Mouse (Mus musculus): ENCODE results near the gene Zfp362. TPM values are rescaled to one million over a fixed set of nuclear protein-coding genes. Genes with fewer than 3 reads are reported as not detected.

Gene Zfp362
- polyA plus RNA-seq, 1 experiment from 2014 or later: 35.9 TPM

DNA sequence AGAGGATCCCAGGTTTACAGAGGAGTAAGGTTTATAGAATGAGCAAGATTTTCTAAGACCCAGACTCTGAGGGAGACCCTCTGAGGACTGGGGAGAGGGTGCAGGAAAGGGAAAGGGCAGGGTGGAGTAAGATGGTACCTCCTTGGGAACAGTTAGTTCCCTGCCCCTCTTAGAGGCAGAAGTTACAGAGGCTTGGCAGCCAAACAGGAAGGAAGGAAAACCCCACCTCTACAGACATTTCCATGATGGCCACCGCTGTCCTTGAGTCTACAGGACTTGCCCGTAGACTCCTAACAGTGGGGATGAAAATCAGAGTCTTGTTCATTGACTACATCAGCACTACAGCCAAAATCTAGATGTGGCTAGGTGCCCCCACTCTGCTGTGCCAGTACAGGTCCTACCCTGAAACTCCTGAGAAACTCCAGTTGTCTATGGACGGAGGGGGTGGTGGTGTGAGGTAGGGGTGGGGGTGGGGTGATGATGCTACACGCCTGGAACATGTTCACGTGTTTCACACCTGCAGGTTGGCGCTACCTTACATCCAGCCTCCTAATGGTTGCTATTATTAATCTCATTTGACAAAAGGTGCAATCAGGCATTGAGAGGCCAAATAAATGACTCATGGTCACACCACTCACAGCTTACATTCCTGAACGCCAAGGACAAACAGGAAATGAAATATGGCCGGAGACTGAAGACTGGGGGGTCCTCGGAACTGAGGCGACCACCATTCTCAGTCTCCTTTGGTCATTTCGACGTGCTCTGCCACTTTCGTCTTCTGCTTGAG, 36.1 kb downstream of the Zfp362 start:
- Histone ChIP-seq H3K4me1 (peaks cover 23% of the 10 kb centered on the region), H3K27me3 (ENCODE audit: insufficient read depth, poor library complexity, severe bottlenecking) (no peaks in the 10 kb centered on the region), H3K4me3 (no peak overlapping the region), H3K9me3 (no peaks in the 10 kb centered on the region), H3K27ac (no peak overlapping the region), H3K36me3 (peaks cover 30% of the 10 kb centered on the region)
- no peak for DNase-seq (ENCODE audit: low spot score)
- 87% methylated on average over 13 of the region's 13 CpGs for WGBS

DNA sequence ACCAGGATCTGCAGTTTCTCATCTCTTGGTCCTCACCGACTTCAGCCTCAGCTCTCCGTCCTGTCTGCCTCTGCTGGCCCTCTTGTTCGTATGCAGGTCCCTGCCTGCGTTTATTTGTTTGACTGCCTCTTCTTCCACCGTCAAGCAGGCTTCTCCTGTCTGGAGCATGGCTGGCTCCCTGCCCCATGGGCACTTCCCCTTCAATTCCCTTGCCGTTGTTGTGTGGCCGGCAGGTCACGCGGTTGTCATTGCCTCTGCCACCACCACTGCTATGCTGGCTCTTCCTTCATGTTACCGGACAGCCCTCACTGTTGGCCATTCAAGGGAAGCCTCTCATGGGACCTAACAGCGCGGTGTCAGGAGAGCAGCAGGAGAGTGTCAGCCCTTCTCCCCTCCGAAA, 37.7 kb downstream of the Zfp362 start:
- H3K4me1 ChIP-seq: peaks cover 23% of the 10 kb centered on the region
- 72% methylated on average over 13 of the region's 13 CpGs for WGBS

DNA sequence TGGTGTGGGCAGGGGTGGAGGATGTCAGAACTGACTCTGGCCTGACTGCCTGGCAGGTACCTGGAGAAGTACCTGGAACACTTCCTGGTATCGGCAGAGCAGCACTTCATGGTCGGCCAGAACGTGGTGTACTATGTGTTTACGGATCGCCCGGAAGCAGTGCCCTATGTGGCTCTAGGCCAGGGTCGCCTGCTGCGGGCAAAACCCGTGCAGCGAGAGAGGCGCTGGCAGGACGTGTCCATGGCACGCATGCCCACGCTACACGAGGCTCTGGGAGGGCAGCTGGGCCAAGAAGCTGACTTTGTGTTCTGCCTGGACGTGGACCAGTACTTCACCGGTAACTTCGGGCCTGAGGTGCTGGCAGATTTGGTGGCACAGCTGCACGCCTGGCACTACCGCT, 38.9 kb downstream of the Zfp362 start:
- no peak overlapping the region for H3K27ac ChIP-seq
- WGBS: 88% methylated on average over 20 of the region's 20 CpGs
- no peak for DNase-seq (ENCODE audit: low spot score)
- peaks cover 23% of the 10 kb centered on the region for H3K4me1 ChIP-seq
- no peak overlapping the region for H3K4me3 ChIP-seq
- peaks cover 3% of the 10 kb centered on the region; the same call in 1 of the 2 replicates for H3K36me3 ChIP-seq
- H3K9me3 ChIP-seq: no peaks in the 10 kb centered on the region
- H3K27me3 ChIP-seq (ENCODE audit: insufficient read depth, poor library complexity, severe bottlenecking): no peaks in the 10 kb centered on the region

More for the DNA sequence above, 37.7 kb downstream of the Zfp362 start:
- Histone ChIP-seq H3K27me3 (ENCODE audit: insufficient read depth, poor library complexity, severe bottlenecking) (no peaks in the 10 kb centered on the region), H3K27ac (no peak overlapping the region), H3K9me3 (no peaks in the 10 kb centered on the region), H3K36me3 (peaks cover 15% of the 10 kb centered on the region), H3K4me3 (no peak overlapping the region)
- DNase-seq (ENCODE audit: low spot score): no peak

DNA sequence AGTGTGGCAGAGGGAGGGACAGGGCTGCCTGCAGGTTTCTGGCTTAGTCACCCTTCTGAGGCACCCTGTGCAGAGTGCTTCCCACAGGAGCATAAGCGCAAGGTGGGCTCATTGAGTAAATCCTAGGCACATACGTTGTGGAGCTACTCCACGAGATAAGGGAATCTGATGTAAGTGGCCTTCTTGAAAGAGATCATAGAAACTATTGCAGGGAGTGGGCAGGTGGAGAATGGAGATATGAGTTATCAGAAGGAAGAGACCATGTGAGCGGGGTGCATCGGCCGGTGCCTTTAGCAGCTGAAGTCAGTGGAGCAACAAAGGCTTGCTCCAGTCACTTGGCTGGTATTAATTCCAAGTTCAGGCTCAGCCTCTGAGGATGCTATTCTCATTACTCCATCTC, 45.8 kb downstream of the Zfp362 start:
- WGBS: 68% methylated on average over 6 of the region's 6 CpGs
- no peak overlapping the region for H3K4me3 ChIP-seq
- no peak for DNase-seq (ENCODE audit: low spot score)
- H3K4me1 ChIP-seq: peaks cover 24% of the 10 kb centered on the region; the same call in 1 of the 2 replicates
- peaks cover 5% of the 10 kb centered on the region; the same call in 1 of the 2 replicates for H3K36me3 ChIP-seq
- H3K9me3 ChIP-seq: no peaks in the 10 kb centered on the region
- no peaks in the 10 kb centered on the region for H3K27me3 ChIP-seq (ENCODE audit: insufficient read depth, poor library complexity, severe bottlenecking)
- H3K27ac ChIP-seq: no peak overlapping the region

DNA sequence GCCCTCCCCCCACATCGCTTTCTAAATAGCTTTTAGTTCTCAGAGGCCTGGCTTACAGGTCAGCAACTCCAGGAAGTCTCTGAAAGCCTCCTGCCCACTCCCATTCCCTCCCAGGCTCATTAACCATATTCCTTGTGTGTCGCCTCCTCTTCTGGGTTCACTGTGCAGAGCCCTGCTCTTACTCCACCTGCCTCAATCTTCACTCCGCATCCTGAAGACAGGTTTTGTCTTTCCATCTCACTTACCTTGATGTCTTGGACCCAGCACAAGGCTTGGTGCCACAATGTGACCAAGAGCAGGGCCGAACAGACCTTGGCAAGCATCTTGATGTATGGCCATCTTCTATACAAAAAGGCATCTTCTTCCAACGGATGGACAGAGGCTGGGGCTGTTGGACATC, 46.6 kb downstream of the Zfp362 start:
- Histone ChIP-seq H3K4me1 (peaks cover 26% of the 10 kb centered on the region; the same call in 1 of the 2 replicates), H3K9me3 (no peaks in the 10 kb centered on the region), H3K4me3 (no peak overlapping the region), H3K27ac (no peak overlapping the region), H3K27me3 (ENCODE audit: insufficient read depth, poor library complexity, severe bottlenecking) (no peaks in the 10 kb centered on the region), H3K36me3 (peaks cover 7% of the 10 kb centered on the region; the same call in 1 of the 2 replicates)
- WGBS: 80% methylated on average over 5 of the region's 5 CpGs
- DNase-seq (ENCODE audit: low spot score): no peak

DNA sequence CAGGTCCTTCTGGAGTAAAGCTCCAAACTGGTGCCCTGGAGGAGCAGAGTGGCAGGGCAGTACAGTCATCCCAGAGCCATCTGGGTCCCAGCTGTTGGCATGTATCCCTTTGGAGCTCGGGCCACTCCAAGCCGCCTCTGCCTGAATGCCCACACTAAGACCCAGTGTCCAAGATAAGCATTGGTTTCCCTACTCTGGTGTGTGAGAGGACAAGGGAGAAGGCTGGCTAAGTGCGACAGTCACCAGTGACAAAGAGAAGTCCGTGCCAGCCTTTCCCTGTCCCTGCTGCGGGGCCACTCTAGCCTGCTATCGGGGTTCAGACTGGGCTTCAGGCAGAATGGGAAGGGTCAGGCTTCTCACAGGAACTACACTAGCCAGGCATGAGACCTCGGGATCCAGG, 49.9 kb downstream of the Zfp362 start:
- DNase-seq (ENCODE audit: low spot score): no peak
- Histone ChIP-seq H3K27ac (no peak overlapping the region), H3K4me3 (no peak overlapping the region), H3K27me3 (ENCODE audit: insufficient read depth, poor library complexity, severe bottlenecking) (no peaks in the 10 kb centered on the region), H3K9me3 (no peaks in the 10 kb centered on the region), H3K4me1 (peaks cover 26% of the 10 kb centered on the region; the same call in 1 of the 2 replicates), H3K36me3 (peaks cover 40% of the 10 kb centered on the region)
- WGBS: 72% methylated on average over 7 of the region's 7 CpGs

DNA sequence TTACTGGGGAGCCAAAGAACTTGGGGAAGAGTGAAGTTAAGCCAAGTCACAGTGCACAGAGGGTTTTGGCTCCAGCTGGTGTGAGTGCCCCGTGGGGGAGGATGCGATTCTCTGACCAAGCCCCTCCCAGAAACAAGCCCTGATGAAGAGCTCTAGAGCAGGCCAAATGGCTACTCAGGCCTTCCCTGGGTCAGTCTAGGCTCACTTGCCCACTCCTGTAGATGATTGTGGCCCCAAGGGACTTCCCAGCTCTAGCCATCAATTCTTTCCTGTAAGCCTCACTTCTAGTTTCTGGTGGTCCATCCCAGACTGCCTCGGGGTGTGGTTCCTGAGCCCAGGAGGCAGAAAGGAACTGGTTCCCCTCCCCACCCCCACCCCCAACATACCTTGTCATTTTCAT, 50.8 kb downstream of the Zfp362 start, which contains the start of gene A3galt2:
A3galt2 (plus strand) TSS at position 301 of the 400 bp plus-strand sequence.
- 80% methylated on average over 3 of the region's 3 CpGs for WGBS
- DNase-seq (ENCODE audit: low spot score): no peak
- peaks cover 48% of the 10 kb centered on the region for H3K36me3 ChIP-seq
- peaks cover 24% of the 10 kb centered on the region; the same call in 1 of the 2 replicates for H3K4me1 ChIP-seq
- H3K27me3 ChIP-seq (ENCODE audit: insufficient read depth, poor library complexity, severe bottlenecking): no peaks in the 10 kb centered on the region
- no peak within 1 kb of the TSS for H3K27ac ChIP-seq
- no peak within 1 kb of the TSS for H3K4me3 ChIP-seq
- H3K9me3 ChIP-seq: no peaks in the 10 kb centered on the region

DNA sequence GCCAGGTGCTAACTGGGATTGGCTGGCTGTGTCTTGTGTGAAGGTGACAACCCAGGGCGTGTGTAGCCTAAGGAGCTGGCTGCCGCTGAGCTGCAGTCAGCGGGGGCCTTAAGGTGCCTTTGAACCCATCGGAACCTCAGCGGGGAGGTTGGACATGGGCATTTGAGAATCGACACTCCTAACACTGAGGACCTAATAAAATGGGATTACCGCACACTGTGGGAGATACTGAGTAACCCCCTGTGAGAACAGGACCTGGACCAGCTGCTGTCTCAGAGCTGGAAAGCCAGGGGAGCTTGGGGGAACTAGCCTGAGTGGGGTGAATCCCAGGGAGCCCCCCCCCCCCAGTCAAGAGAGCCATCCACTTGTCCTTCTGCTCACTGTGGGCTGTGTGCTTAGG, 52.3 kb downstream of the Zfp362 start:
- no peak overlapping the region for H3K4me3 ChIP-seq
- no peak overlapping the region for H3K27ac ChIP-seq
- H3K36me3 ChIP-seq: peaks cover 63% of the 10 kb centered on the region
- peaks cover 13% of the 10 kb centered on the region; the same call in 1 of the 2 replicates for H3K4me1 ChIP-seq
- no peaks in the 10 kb centered on the region for H3K9me3 ChIP-seq
- WGBS: 93% methylated on average over 7 of the region's 7 CpGs
- DNase-seq (ENCODE audit: low spot score): no peak
- H3K27me3 ChIP-seq (ENCODE audit: insufficient read depth, poor library complexity, severe bottlenecking): no peaks in the 10 kb centered on the region

DNA sequence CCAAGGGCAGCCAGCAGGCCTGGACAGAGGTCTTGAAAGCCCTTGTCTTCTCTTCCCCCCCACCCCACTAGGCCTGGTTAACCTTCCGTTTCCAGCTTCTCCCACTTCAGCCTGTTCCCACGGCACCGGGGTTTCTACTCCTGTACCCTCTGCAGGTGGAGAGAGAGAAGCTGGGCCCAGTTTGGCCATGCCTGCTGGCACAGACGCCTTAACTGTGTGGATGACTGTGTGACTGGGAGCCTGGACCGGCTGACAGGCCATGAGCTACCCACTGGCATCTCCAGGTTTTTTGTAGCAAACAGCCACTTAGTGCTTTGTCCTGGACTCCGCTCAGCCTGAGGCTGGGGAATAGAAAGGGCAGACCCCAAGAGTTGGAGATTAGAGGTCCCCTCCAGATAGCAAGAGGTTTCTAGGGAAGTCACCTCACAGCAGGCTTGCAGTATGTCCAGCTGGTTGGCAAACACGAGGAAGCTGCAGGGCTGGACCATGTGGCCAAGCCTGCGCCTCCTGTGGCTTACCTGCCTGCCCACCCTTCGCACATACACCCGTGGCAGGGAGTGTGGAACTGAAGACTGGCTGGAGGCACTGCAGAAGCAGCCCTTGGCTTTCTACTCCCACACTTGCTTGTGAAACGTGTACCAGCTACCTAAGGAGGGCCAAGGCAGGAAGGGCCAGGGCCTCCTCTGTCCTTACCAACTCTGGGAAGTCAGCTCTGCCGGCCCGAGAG, 53.7 kb downstream of the Zfp362 start:
- peaks cover 77% of the 10 kb centered on the region for H3K36me3 ChIP-seq

DNA sequence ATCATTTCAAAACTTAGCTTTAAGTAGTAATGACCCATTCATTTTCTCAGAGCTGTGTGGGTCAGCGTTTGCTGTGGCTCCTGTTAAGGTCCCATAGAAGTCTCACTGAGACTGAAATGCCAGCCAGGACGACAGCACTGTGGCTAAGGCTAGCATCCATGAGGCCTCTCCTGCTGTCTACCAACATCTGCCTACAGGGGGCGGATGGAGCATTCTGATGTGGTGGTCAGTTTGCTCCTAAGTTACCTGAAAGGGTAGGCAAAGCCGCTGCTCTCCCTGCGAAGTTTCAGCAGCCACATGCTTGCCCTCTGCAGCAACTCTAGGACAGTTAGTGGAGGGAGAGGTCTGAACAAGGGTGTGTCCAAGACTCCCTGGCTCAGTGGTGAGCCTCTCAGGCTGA, 54.8 kb downstream of the Zfp362 start:
- DNase-seq (ENCODE audit: low spot score): no peak
- no peak overlapping the region for H3K27ac ChIP-seq
- peaks cover 14% of the 10 kb centered on the region for H3K4me1 ChIP-seq
- H3K9me3 ChIP-seq: no peaks in the 10 kb centered on the region
- no peak overlapping the region for H3K4me3 ChIP-seq
- 61% methylated on average over 5 of the region's 5 CpGs for WGBS
- peaks cover 89% of the 10 kb centered on the region for H3K36me3 ChIP-seq
- H3K27me3 ChIP-seq (ENCODE audit: insufficient read depth, poor library complexity, severe bottlenecking): no peaks in the 10 kb centered on the region

More for the DNA sequence above, 53.7 kb downstream of the Zfp362 start:
- Histone ChIP-seq H3K27ac (no peak overlapping the region), H3K27me3 (ENCODE audit: insufficient read depth, poor library complexity, severe bottlenecking) (no peaks in the 10 kb centered on the region), H3K4me1 (peaks cover 22% of the 10 kb centered on the region), H3K4me3 (no peak overlapping the region), H3K9me3 (no peaks in the 10 kb centered on the region)
- no peak for DNase-seq (ENCODE audit: low spot score)
- 90% methylated on average over 13 of the region's 13 CpGs for WGBS

DNA sequence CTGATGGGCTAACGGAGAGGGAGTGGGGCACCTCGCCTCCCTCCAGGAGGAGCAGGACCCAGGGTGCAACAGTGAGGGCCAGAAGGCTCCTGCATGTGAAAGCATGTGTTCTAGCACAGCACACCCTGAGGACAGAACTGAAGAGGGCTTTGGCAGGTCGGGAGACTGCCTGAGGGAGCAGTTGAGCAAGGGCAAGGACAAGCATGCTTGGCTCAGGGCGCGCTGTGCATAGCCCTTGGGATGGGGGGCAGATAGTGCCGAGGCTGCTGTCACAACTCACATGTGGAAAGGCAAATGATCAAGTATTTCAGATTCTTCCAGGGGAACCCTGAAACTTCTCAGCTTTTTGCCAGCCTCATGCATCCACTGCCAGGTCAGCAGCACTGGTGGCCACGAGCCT, 57.5 kb downstream of the Zfp362 start:
- Histone ChIP-seq H3K9me3 (no peaks in the 10 kb centered on the region), H3K4me1 (peaks cover 8% of the 10 kb centered on the region), H3K36me3 (peaks cover 99% of the 10 kb centered on the region), H3K4me3 (no peak overlapping the region), H3K27ac (no peak overlapping the region), H3K27me3 (ENCODE audit: insufficient read depth, poor library complexity, severe bottlenecking) (no peaks in the 10 kb centered on the region)
- DNase-seq (ENCODE audit: low spot score): no peak
- WGBS: 88% methylated on average over 7 of the region's 7 CpGs

DNA sequence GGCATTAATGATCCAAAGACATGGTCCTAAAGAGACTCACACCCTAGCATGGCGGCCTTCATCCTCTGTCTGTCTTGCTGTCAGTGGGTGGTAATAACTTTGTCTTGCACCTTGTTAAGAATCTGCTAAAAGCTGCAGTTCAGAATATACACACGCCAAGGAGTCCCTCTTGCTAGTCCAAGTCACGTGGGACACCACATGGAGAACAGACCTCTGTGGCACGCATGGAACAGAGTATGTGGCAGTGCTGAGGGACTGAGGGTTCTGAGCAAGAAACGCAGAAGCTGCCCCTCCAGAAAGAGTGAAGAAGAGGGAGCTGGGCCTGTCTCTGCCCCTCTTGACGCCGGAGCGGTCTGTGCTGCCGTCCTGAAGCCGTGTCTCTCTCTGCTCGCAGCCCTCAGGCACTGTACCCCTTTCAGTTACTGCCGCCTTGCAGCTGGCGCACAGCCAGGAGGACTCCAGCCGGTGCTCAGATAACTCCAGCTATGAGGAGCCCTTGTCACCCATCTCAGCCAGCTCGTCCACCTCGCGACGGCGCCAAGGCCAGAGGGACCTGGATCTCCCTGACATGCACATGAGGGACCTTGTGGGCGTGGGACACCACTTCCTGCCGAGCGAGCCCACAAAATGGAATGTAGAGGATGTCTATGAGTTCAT, 58.1 kb downstream of the Zfp362 start:
- H3K36me3 ChIP-seq: peaks cover 99% of the 10 kb centered on the region
- peaks cover 8% of the 10 kb centered on the region for H3K4me1 ChIP-seq
- WGBS: 80% methylated on average over 22 of the region's 22 CpGs
- H3K27me3 ChIP-seq (ENCODE audit: insufficient read depth, poor library complexity, severe bottlenecking): no peaks in the 10 kb centered on the region
- DNase-seq (ENCODE audit: low spot score): no peak
- H3K9me3 ChIP-seq: no peaks in the 10 kb centered on the region
- H3K4me3 ChIP-seq: no peak overlapping the region
- no peak overlapping the region for H3K27ac ChIP-seq

DNA sequence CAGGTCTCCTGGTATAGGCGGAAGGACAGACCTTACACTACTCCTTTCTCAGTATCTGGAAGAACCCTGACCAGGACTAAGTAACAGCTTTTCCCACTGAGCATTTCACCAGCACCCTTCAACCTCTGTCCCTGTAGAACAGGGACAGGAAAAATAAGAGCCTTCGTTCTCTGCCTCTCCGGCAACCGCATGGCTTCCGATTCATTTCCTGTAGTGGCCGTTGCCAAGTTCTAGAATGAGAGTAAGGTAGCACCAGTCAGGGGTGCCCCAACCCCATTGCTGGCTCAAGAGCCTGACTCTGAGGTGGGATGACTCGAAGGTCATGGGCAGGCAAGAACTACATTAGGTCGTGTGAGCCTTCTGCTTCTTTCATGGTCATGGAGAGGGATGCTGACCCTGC, 60.7 kb downstream of the Zfp362 start:
- H3K27me3 ChIP-seq (ENCODE audit: insufficient read depth, poor library complexity, severe bottlenecking): no peaks in the 10 kb centered on the region
- H3K4me1 ChIP-seq: peaks cover 16% of the 10 kb centered on the region
- H3K4me3 ChIP-seq: no peak overlapping the region
- H3K9me3 ChIP-seq: no peaks in the 10 kb centered on the region
- no peak overlapping the region for H3K27ac ChIP-seq
- H3K36me3 ChIP-seq: peaks cover 82% of the 10 kb centered on the region
- WGBS: 91% methylated on average over 8 of the region's 8 CpGs
- DNase-seq (ENCODE audit: low spot score): no peak
